Mouse (Mus musculus) common myeloid progenitor, adult 5-6 weeks (primary cell): ENCODE data around the gene Syt17. TPM values are rescaled to one million over a fixed set of nuclear protein-coding genes. Genes with fewer than 3 reads are reported as not detected.

ENCODE experiments used
- ATAC-seq: replicated peaks from 2 replicates; pipeline ENCODE4 v1.8.0; 2016; ENCODE audit warnings: low read depth, mild to moderate bottlenecking, moderate TSS enrichment, inconsistent platforms; ENCODE audit not compliant: poor library complexity, severe bottlenecking
- total RNA-seq: library from RNA; stranded (forward); fragments of 200-1000, 187-1606 nt; gene quantifications from 2 replicates; pipeline ENCODE4 v1.2.3, GENCODE M21; 2017

Syt17 gene
- not detected in 2 replicates for total RNA-seq

- peak; percentile 67 for ATAC-seq
These were observed at the start of gene Syt17 for GRCm38 (mm10) chr7:118448134-118448967. Syt17 (minus strand) TSS chr7:118448222.

GRCm38 (mm10) chr7:118494892-118495579 is 47.0 kb upstream of the Syt17 start:
- ATAC-seq, result no peak

- no peak for ATAC-seq
These were observed 45.9 kb upstream of the Syt17 start for GRCm38 (mm10) chr7:118493892-118494291.

- peak; percentile 83 for ATAC-seq
These were observed 43.6 kb upstream of the Syt17 start, which contains the start of gene Itpripl2 for GRCm38 (mm10) chr7:118491431-118492147. Itpripl2 (minus strand) TSS chr7:118491975.

GRCm38 (mm10) chr7:118490666-118491430 is 42.8 kb upstream of the Syt17 start:
- ATAC-seq, result peak; percentile 19

- ATAC-seq, result no peak
These were observed 42.0 kb upstream of the Syt17 start for GRCm38 (mm10) chr7:118489706-118490665.

GRCm38 (mm10) chr7:118488060-118488664 is 40.1 kb upstream of the Syt17 start:
- no peak for ATAC-seq

GRCm38 (mm10) chr7:118486917-118487316 is 38.9 kb upstream of the Syt17 start:
- no peak for ATAC-seq

GRCm38 (mm10) chr7:118483996-118484395 is 36.0 kb upstream of the Syt17 start:
- ATAC-seq, result peak; percentile 48

GRCm38 (mm10) chr7:118482001-118482400 is 34.0 kb upstream of the Syt17 start:
- ATAC-seq, result no peak

- no peak for ATAC-seq
These were observed 33.2 kb upstream of the Syt17 start for GRCm38 (mm10) chr7:118481047-118481810.

- ATAC-seq, result no peak
These were observed 32.2 kb upstream of the Syt17 start for GRCm38 (mm10) chr7:118480160-118480709.

- ATAC-seq, result 0 out of 2 replicates have a peak, but pooled peaks have one; percentile 18
These were observed 30.9 kb upstream of the Syt17 start for GRCm38 (mm10) chr7:118478835-118479312.

GRCm38 (mm10) chr7:118476428-118476827 is 28.4 kb upstream of the Syt17 start:
- ATAC-seq, result no peak

GRCm38 (mm10) chr7:118475008-118475705 is 27.1 kb upstream of the Syt17 start:
- ATAC-seq, result no peak

GRCm38 (mm10) chr7:118472886-118473285 is 24.9 kb upstream of the Syt17 start:
- no peak for ATAC-seq

- ATAC-seq, result no peak
These were observed 20.0 kb upstream of the Syt17 start for GRCm38 (mm10) chr7:118468060-118468459.
